Mouse (Mus musculus) spleen, embryonic (tissue): ENCODE measurements around the gene Exosc2.

Experiments used
- CTCF ChIA-PET: fragments of 350-600 bp; sonication (Branson Sonifier 250); formaldehyde crosslinking; loops from one replicate; lab custom pipeline; 2022; lab: Charles Lee

Exosc2 gene

GRCm38 (mm10) chr2:31670551-31671035 lies at the start of gene Exosc2:
TSS of gene Exosc2 (plus strand) at chr2:31670715.
- CTCF ChIA-PET: no interaction called here

- CTCF ChIA-PET: no interaction called here
These were observed 37.0 kb upstream of the Exosc2 start for GRCm38 (mm10) chr2:31633531-31633930.

GRCm38 (mm10) chr2:31635281-31636137 lies 35.0 kb upstream of the Exosc2 start:
- CTCF ChIA-PET: interaction anchor here (0.7 kb wide), 1 partner anchor 285 kb away, joined by 3 read pairs; no protein-coding TSS in a partner anchor

- CTCF ChIA-PET: no interaction called here
These were observed 34.3 kb upstream of the Exosc2 start for GRCm38 (mm10) chr2:31636138-31636741.

GRCm38 (mm10) chr2:31636742-31637141 lies 33.8 kb upstream of the Exosc2 start:
- CTCF ChIA-PET: no interaction called here

- CTCF ChIA-PET: no interaction called here
These were observed 33.2 kb upstream of the Exosc2 start for GRCm38 (mm10) chr2:31637311-31637710.

GRCm38 (mm10) chr2:31637807-31638206 lies 32.7 kb upstream of the Exosc2 start:
- CTCF ChIA-PET: no interaction called here

- CTCF ChIA-PET: interaction anchor here (0.6 kb wide), 1 partner anchor 165 kb away, joined by 6 read pairs; no protein-coding TSS in a partner anchor
These were observed 31.7 kb upstream of the Exosc2 start for GRCm38 (mm10) chr2:31638581-31639465.

GRCm38 (mm10) chr2:31639466-31639760 lies 31.1 kb upstream of the Exosc2 start:
- CTCF ChIA-PET: interaction anchor here (0.6 kb wide), 1 partner anchor 165 kb away, joined by 6 read pairs; no protein-coding TSS in a partner anchor

GRCm38 (mm10) chr2:31639901-31640608 lies 30.5 kb upstream of the Exosc2 start, which contains the start of gene Prdm12:
TSS of gene Prdm12 (plus strand) at chr2:31640037.
- CTCF ChIA-PET: interaction anchor here (0.6 kb wide), 1 partner anchor 166 kb away, joined by 6 read pairs; no protein-coding TSS in a partner anchor

GRCm38 (mm10) chr2:31640609-31641507 lies 29.7 kb upstream of the Exosc2 start:
- CTCF ChIA-PET: no interaction called here

GRCm38 (mm10) chr2:31641508-31641830 lies 29.0 kb upstream of the Exosc2 start:
- CTCF ChIA-PET: no interaction called here

- CTCF ChIA-PET: no interaction called here
These were observed 28.6 kb upstream of the Exosc2 start for GRCm38 (mm10) chr2:31641929-31642328.

GRCm38 (mm10) chr2:31653971-31654853 lies 16.3 kb upstream of the Exosc2 start:
- CTCF ChIA-PET: no interaction called here

- CTCF ChIA-PET: no interaction called here
These were observed 15.5 kb upstream of the Exosc2 start for GRCm38 (mm10) chr2:31654854-31655559.

- CTCF ChIA-PET: no interaction called here
These were observed 14.1 kb upstream of the Exosc2 start for GRCm38 (mm10) chr2:31656374-31656773.

GRCm38 (mm10) chr2:31662939-31663803 lies 7.3 kb upstream of the Exosc2 start:
- CTCF ChIA-PET: interaction anchor here (0.7 kb wide), 1 partner anchor 184 kb away, joined by 10 read pairs; no protein-coding TSS in a partner anchor
